Mouse (Mus musculus): ENCODE measurements at regions not wholly inside any gene's neighbourhood (a gene's known extent, or its start where the extent isn't known, plus 50 kb on each side); places are given as distances from the start of the nearest gene placed in this dataset.

DNA sequence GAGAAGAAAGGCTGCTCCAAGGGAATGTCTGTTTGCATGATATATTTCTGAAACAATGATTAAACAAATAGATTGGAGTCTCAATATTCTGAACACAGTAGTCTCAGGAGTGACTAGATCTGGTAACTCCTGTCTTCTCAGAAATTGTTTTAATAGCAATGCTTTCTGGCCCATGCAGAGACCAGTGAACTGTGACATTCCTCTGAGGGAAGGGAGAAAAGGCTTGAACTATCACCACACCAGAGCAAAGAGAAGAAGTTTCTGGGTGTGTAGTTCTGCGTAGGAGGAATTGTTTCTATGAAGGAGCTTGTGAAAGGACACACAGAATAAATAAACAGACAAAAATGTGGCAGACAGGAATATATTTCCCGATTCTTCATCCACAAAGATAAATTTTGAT, 277.1 kb downstream of the Osr1 start:
- no peak for DNase-seq (ENCODE audit: low spot score)

DNA sequence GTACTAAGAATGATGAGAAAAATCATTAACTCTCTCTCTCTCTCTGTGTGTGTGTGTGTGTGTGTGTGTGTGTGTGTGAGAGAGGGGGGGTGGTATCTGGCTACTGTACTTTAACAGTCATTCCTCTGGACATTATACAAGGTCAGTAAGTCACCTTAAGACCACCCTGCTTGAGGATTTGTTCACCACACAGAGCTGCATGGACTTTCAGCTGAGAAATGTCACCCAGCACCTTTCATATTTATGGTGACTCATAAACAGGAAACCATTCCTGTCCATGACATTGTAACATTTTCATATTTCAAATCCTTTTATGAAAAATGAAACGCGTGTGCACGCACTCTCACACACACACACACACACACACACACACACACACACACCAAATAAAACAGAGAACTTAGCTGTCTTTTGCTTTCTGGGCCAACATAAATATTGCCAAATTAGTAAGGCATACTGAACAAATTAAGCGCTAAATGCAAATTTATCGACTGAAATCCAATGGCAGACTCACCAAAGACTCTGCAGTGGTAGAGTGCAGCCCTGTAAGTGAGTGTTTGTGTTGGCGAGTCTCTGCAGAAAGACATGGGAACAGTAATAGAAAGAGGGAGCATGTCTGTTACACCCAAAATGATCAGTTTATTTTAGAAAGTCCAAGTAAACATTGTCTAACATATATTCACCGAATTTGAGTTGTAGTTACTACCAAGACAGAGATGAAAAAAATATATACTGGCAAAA, 277.7 kb downstream of the Osr1 start:
- no peak for DNase-seq (ENCODE audit: low spot score)

DNA sequence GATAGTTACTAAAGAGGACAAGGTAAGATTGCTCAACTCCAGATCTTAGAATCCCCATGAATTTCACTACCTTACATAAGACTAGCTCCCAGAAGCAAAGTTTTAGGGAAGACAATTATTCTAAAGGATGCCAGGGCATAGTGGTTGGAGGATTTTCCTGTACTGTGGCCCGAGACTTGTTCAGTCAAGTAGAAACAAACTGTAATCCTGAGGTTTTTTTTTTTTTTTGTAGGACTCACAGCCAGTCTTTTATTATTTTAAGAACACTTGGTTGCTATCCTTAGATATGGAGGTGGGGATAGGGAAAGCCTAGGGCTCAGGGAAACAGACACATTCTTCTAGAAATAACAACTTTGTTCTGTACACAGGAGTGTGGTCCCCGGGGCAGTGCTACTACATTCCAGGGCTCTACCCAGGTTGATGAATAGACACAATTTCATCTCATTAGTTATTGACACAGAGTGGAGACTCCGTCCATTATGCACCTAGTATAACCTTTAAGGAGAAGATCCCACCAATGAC, 285.6 kb downstream of the Osr1 start:
- DNase-seq (ENCODE audit: low spot score), result no peak

DNA sequence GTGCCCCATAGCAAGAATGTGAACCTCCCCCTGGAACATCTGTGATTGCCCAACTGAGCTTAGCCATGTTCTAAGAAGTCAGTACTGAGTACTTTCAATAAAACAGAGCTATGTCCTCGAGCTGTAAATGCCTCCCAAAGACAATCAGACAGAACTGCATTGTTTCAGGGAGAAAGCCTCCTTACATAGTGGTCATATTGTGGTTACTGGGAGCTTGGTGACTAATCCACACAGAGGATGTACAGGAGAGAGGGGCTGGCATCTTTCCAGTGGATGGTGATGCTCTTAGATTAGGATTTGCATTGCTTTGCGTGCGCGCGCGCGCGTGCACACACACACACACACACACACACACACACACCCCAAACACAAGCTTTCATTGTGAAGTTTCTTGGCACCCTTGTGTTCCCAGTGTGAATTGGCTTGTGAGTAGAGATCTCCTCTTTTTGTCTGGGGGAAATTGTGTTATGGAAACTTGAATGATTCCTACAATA, 286.3 kb downstream of the Osr1 start:
- DNase-seq (ENCODE audit: low spot score), result no peak

DNA sequence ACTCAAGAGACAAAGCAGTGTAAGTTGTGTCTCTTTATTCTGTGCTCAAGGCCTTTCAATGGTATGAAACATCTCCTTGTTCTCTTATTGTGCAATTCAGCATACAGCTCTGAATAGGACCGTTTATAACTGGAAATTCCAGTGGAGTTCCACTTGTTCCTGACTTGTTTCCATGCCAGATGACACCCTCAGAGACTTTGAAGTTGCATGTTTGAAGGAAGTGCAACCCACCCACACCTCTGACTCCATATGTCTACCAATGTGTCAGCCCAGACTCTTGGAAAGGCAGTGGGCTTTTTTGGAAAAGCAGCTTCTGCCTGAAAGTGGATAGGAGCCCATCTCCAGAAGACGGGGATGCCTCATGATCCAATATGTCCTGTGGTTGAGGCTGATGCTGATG, 288.1 kb downstream of the Osr1 start:
- no peak for DNase-seq (ENCODE audit: low spot score)

DNA sequence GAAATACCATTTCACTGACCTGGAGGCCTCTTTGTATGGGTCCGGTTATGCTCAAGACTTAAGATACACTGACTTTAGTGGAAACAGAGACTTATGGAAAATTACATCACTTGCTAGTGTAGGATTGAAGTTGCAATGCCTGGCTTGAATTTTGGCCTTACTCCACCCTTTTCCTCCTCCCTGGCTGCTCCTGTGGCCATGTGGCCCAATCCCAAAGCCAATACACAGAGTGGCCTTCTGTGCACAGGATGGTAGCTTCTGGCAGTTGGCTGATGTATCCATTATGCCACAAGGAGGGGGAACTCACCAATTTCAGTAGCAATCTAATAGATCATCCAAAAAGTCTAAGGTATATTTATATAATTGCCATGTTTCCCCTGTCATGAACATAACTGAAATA, 292.4 kb downstream of the Osr1 start:
- no peak for DNase-seq (ENCODE audit: low spot score)

DNA sequence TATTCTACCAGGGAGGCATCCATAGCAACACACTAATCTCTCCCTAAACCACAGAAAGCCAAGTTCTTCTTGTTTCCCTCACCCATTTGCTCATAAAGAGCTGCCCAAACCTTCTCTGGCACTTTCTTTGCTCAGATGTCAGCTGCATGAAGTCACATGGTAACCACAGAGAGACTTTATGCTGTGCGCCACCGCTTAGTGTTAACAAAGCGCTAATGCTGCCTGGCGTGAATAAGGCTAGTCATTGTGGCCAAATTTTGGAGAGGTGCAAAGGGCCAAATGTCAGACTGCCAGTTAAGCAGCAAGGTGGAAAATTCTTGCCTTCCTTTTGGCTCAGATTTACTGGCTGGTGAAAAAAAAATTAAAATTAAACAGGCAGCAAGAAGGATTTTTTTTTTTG, 302.3 kb downstream of the Osr1 start:
- DNase-seq (ENCODE audit: low spot score), result no peak

DNA sequence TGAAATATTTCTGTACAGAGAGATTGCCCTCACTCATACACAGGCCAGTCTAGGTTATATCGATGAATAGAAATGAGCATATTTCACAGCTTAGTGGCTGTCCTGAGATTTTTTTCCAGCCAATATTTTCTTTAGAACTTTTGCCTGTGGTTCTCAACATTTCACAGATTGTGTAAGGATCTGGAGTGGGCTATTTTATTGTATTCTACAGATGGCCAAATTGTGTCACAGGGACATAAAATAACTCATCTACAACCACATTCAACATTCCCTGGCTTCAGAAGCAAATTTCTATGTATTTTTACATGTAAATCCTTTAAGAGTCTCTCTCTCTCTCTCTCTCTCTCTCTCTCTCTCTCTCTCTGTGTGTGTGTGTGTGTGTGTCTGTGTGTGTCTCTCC, 303.3 kb downstream of the Osr1 start:
- no peak for DNase-seq (ENCODE audit: low spot score)

DNA sequence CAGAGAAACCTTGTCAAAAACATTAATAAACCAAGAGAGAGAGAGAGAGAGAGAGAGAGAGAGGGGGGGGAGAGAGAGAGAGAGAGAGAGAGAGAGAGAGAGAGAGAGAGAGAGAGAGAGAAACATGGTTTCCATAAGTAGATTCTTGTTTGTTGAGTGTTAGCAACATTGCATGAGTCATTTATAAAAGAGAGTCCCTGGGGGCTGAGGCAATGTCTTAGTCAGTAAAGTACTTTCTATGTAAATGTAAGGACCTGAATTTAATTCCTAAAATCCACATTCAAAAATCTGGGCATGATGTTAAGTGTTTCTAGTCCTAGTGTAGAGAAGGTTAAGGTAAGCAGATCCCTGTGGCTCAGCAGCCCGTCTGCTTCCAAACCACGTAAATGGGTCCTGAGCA, 304.9 kb downstream of the Osr1 start:
- DNase-seq (ENCODE audit: low spot score), result no peak

DNA sequence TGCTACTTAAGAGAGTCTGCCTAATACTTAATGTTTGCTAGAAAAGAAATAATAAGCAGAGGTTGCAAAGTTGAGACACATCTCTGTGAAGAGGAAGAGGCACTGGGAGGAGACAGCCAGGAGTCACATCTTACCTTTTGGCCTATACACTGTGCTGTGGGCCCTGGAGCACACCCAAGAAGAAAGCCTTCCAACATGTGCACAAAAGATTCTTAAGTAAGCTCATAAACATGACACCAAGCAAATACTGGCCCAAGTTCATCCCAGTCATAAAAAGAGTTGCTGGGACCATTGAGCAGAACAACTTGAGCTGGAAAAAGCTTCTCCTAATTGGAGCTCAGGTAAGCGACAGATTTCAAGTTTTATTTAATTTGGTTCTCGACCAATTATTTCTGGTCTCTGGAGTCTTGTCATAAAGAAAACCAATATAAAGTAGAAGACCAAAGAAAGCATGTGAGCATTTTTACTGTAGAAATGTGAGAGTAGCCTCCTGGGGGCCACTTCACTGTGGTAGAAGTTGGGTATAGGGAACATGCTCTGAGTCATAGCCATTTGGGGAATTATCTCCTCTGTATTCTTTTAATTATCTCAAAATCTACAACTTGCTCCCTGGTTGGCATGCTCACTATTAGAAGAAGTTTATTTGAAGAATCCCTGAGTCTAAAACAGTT, 312.2 kb downstream of the Osr1 start:
- DNase-seq (ENCODE audit: low spot score), result no peak

DNA sequence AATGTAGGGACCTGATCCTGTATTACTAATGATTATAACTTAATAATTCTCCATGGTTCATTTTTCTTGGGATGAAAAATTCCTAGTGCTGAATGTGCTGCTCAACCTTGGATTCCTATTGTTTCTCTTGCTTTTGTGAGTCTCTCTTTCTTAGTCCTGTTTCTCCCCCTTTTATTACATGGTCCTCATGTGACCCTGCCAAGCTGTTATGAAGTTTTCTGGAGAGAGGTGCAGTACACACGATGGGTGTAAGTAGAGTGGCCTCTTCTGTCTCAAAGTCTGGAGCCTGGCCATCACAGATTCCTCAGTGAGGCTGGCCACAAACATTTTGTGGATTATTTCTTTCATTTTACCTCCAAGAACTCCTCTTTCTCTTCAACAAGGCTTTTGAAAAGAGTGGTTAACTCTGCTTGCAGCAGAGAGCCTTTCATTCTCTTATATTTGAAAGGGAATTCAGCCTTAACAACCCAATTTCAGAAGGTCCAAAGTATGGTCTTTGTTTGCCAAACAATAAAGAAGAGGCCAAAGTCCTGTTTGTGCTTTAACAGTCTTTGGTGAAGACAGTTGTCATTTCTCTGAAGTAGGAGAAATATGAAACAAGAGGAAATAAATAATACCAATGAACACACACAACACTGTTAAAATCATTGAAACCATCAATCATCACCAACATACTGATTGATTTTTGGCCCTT, 313.3 kb downstream of the Osr1 start:
- DNase-seq (ENCODE audit: low spot score), result no peak

DNA sequence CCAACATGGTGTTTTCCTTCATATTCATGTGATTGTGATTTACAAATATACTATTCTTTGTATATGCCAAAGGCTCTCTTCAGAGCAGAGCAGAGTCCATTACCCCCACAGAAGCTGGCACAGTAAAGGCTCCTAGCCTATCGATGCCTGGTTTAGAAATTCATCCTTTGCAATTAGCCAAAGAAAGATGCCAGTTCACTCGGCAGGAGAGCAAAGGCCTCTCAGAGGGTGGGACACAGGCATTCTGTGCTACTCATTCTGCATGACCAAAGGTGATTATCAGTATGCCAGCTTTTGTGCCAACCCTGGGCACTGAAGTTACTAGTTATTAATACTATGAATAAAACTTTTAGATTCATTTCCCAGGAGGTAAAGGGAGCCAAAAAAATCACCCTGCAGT, 324.6 kb downstream of the Osr1 start:
- no peak for DNase-seq (ENCODE audit: low spot score)

DNA sequence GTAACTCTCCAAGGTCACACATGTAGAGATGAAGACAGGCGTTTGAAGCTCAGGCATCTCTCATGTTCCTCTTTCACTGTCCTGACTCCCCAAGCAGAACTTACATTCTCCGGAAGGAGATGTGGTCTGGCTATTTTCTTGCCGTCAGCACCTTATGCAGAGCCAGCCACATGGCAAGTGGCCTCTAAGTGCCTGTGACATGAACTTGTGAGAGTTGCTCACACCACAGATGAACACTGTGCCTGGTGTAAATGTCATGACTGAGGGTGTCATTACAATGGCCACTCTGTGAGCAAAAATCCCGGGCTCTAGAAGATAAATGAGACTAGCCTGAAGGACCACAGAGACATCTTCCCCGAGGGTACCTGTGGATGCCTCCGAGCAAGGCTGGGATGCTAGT, 328.1 kb downstream of the Osr1 start:
- peak; percentile 18 for DNase-seq (ENCODE audit: low spot score)

DNA sequence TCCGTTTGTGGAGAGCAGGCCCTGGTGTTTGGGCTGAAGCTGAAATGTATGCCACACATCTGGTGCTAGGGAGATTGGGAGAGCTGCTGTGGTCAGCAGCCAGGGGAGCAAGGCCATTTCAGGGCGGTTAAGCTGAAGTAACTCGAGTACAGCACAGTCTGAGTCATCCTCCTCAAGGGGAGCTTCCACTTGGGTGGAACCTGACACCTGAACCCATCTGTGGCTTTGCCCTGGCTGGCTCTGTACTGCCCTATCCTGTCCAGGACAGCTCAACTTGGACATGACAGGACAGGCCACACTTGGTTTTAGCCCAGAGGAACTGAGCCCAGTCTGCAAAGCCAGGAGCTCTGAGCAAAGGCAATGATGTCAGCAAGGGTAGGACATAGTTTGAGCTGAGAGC, 328.5 kb downstream of the Osr1 start:
- peak; percentile 92 for DNase-seq (ENCODE audit: low spot score)

DNA sequence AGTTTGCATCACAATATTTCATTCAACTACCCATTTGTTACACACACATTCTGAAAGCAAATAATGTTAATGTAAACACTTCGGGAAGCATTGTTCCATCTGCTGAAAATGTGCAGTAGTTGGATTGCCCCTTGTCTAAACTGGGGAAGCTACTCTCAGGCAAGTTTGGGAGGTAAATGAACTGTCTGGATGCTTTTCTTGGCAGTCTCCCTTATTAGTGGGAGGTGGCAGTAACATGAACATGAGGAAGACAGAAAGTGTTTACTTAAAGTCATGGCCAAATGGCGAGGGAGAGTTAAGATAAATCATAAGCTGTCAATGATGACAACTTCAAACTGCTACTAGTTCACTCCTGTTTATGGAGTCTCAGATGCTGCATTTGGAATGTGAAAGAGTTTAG, 332.0 kb downstream of the Osr1 start:
- no peak for DNase-seq (ENCODE audit: low spot score)

DNA sequence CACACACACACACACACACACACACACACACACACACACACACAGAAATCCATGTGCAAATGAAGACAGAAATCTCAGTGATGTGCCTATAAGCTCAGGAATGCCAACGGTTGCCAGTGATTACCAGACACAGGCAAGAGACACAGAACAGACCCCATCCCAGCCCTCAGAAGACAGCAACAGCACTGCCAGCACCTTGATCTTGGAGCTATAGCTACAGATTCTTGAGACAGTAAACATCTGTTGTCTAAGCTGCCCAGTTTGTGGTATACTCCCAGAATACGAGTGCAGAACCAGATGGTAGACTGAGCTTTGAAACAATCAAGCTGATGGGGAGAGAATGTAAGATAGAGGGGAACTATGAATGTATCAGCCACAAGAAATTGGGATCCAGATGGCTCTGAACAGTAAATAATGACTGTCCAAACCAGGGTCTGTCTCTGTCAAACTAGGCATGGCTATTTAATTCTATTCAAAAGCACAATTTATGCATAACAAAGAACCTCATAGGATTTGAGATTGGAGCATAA, 333.9 kb downstream of the Osr1 start:
- DNase-seq (ENCODE audit: low spot score), result no peak

DNA sequence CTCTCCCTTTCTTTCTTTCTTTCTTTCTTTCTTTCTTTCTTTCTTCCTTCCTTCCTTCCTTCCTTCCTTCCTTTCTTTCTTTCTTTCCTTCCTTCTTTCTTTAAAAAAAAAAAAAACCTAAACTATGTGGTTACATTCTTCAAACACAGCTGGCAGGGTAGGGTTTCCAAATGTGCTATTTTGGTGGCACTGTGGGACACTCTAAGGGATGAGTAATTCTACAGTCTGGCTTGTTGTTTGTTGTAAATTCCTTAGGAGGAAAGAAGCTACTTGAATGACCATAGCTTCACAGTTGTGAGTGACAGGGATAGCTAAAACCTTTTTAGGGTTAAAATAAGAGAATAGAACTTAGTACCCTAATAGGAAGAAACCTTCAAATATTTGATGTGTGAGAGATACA, 342.4 kb downstream of the Osr1 start:
- DNase-seq (ENCODE audit: low spot score), result no peak

DNA sequence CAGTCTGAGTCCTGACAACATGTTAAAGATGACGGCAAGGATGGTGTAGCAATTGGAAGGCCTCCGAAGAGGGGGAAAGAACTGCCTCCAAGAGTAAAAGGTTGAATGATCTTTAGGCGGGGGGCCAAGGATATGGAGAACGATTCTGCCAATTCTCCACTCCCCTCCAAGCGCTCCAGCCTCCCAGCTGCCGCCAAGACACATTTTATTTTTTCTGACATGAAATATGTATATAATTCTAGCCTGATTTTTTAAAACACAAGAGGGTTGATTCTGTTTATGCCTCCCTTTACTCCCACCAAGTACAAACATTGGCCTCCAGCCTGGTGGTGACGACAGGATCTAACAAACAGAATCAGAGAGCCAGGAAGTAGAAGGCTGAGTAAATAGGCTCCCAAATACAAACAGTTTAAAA, 345.8 kb downstream of the Osr1 start:
- DNase-seq (ENCODE audit: low spot score), result peak; percentile 54

DNA sequence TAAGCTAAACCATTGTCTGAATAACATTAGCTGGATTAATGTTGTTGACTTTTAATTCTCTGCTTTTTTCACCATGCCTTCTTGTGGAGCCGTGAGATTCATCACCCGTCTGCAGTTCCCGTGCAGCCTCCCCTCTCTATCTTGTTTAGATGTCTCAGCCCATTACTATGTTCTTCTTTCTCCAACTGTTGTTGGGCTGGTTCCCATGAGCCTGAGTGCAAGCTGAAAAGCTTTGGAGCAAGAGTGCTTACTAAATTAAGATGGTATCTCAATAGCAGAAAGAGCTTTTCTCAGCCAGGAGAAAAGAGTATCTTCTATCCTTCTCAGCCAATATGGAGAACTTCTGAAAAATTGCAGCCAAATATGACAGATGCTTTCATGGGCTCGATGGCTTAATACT, 348.1 kb downstream of the Osr1 start:
- peak; percentile 31 for DNase-seq (ENCODE audit: low spot score)

DNA sequence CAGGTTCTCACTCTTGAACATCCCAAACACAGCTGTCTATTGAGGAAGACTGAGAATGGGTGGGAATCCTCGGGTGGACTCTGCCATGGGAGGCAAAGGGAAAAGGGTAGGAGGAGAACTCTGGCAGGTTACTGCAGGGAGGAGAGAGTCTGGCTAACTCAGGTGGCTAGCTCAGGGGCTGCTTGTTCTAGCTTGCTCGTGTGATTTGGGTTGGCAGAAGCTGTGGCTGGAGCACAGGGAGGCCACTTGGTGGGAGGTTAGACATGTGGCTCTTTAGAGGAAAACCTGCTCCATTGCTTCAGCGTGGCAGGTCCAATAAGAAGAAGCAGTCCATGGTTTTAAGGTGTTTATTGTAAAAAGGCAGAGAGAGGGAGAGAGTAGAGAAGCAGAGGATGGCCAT, 349.1 kb downstream of the Osr1 start:
- no peak for DNase-seq (ENCODE audit: low spot score)

DNA sequence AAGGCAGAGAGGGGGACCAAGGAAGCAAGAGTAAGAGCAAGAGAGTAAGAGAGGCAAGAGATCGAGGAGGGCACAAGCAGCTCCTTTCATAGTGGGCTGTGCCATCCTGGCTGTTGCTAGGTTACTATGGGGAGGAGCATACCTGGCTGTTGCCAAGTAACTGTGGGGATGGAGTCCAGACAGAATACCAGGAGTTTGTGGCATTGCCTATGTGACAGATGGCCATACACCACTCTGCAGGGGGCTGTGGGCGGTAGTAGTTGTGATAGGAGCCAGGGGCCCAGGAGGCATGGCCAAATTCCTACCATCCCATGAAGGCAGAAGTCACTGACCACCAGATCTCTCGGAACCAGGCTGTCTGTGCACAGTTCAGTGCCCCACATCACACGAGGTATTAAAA, 349.5 kb downstream of the Osr1 start:
- DNase-seq (ENCODE audit: low spot score), result no peak

DNA sequence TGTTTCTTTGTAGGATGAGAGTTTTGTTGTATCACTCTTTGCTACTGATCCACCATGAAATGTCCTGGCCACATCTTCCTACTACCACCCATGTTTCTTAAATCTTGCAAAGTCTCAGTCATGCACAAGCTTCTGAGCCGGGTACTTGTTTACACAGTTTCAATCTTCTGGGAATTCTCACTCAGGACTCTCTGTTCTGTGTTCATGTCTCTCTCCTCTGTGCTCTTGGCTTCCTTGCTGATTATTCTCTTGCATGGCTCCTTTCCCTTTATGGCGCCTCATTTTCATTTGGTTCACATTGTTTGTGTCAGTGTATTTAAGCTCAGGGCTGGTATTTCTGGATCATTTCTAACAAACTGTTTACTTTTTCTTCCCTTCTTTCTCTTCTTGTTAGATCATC, 350.5 kb downstream of the Osr1 start:
- DNase-seq (ENCODE audit: low spot score), result peak; percentile 42

All from gastrocnemius, adult 18-20 months (tissue).